In genomic region chr13:28858001-28858400, GRCm38 (mm10) we compare ENCODE assay signal across 27 mouse cellular contexts.
DNase-seq lines count a peak whose midpoint lies in the region; ATAC-seq and TF ChIP-seq lines count a peak whose summit lies in the region.
"Had no signal": no experiment of that assay in that cellular context is flagged by ENCODE, and none has a peak within 500 bp of the region (broad histone marks: within the 10 kb centered on the region; RNA-seq: fewer than 3 reads in every experiment).

No protein-coding gene starts in this region.

- H3K27me3 ChIP-seq in forebrain, postnatal 0 days (ENCODE audit: insufficient read depth, low read length) = no peaks in the 10 kb centered on the region
- H3K27me3 ChIP-seq in forebrain, embryonic 16.5 days (replicated peaks; ENCODE audit: control insufficient read depth, insufficient read depth, low read length) = no peaks in the 10 kb centered on the region
- no peaks in the 10 kb centered on the region for H3K27me3 ChIP-seq in intestine, embryonic 16.5 days (replicated peaks; ENCODE audit: control insufficient read depth, insufficient read depth, low read length)
- H3K27me3 ChIP-seq in embryonic facial prominence, embryonic 10.5 days (replicated peaks; ENCODE audit: low read depth, poor library complexity, severe bottlenecking) = no peaks in the 10 kb centered on the region
- H3K27me3 ChIP-seq in kidney, embryonic 16.5 days (ENCODE audit: insufficient read depth, low read length) = no peaks in the 10 kb centered on the region
- H3K27me3 ChIP-seq: heart, embryonic 13.5 days; hindbrain, embryonic 13.5 days; intestine, embryonic 15.5 days had no signal

- H3K9me3 ChIP-seq in forebrain, postnatal 0 days (ENCODE audit: low read length) = 0 out of 2 replicates have a peak, but pooled peaks cover 3% of the 10 kb centered on the region
- 0 out of 2 replicates have a peak, but pooled peaks cover 3% of the 10 kb centered on the region for H3K9me3 ChIP-seq in forebrain, embryonic 16.5 days (ENCODE audit: control insufficient read depth, low read length)
- no peaks in the 10 kb centered on the region for H3K9me3 ChIP-seq in intestine, embryonic 16.5 days (ENCODE audit: control insufficient read depth, low read length)
- H3K9me3 ChIP-seq in embryonic facial prominence, embryonic 10.5 days = peaks cover 6% of the 10 kb centered on the region; the same call in 1 of the 2 replicates
- H3K9me3 ChIP-seq in kidney, embryonic 16.5 days (ENCODE audit: low read length) = peaks cover 5% of the 10 kb centered on the region; the same call in 1 of the 2 replicates
- H3K9me3 ChIP-seq: heart, embryonic 10.5 days; hindbrain, embryonic 13.5 days; intestine, embryonic 15.5 days had no signal

- 89% methylated on average over 6 of the region's 6 CpGs for WGBS in forebrain, postnatal 0 days
- 95% methylated on average over 6 of the region's 6 CpGs for WGBS in forebrain, embryonic 16.5 days
- WGBS in intestine, embryonic 16.5 days = 64% methylated on average over 6 of the region's 6 CpGs
- WGBS in embryonic facial prominence, embryonic 10.5 days = 89% methylated on average over 6 of the region's 6 CpGs
- 86% methylated on average over 6 of the region's 6 CpGs for WGBS in kidney, embryonic 16.5 days

- DNase-seq in forebrain, postnatal 0 days = no peak
- peak; percentile 14 for DNase-seq in 416B (ENCODE audit: low read depth)
- DNase-seq in embryonic facial prominence, embryonic 10.5 days (ENCODE audit: low spot score) = no peak
- DNase-seq: adrenal gland, adult 2 months; adrenal gland, postnatal 14 days; cerebellum, adult 18-20 months; cerebellum, adult 9-10 months; cerebellum, postnatal 25 days; embryo, embryonic 11 days; gastrocnemius, adult 2 months; gastrocnemius, postnatal 14 days; heart, adult 2 months; heart, postnatal 14 days; kidney, adult 18-20 months had no signal

- peak overlapping the region; percentile 21; the same call in 1 of the 2 replicates for H3K27ac ChIP-seq in forebrain, postnatal 0 days (ENCODE audit: low read depth, low read length)
- H3K27ac ChIP-seq in forebrain, embryonic 16.5 days (ENCODE audit: low read length) = no peak overlapping the region
- no peak overlapping the region for H3K27ac ChIP-seq in intestine, embryonic 16.5 days (ENCODE audit: low read length)
- H3K27ac ChIP-seq in embryonic facial prominence, embryonic 10.5 days (replicated peaks) = no peak overlapping the region
- H3K27ac ChIP-seq in kidney, embryonic 16.5 days (ENCODE audit: low read length) = no peak overlapping the region
- H3K27ac ChIP-seq: forebrain, embryonic 10.5 days; gastrocnemius, adult 2 months; heart, adult 2 months; heart, embryonic 10.5 days; heart, embryonic 13.5 days; hindbrain, embryonic 10.5 days; hindbrain, embryonic 13.5 days; intestine, embryonic 15.5 days had no signal

- no peaks in the 10 kb centered on the region for H3K36me3 ChIP-seq in forebrain, postnatal 0 days (ENCODE audit: insufficient read depth)
- H3K36me3 ChIP-seq in forebrain, embryonic 16.5 days (ENCODE audit: control insufficient read depth, insufficient read depth) = no peaks in the 10 kb centered on the region; the same call in 1 of the 2 replicates
- no peaks in the 10 kb centered on the region for H3K36me3 ChIP-seq in intestine, embryonic 16.5 days (ENCODE audit: control insufficient read depth, insufficient read depth, low read length)
- H3K36me3 ChIP-seq in embryonic facial prominence, embryonic 10.5 days (replicated peaks) = peaks cover 26% of the 10 kb centered on the region
- H3K36me3 ChIP-seq in kidney, embryonic 16.5 days (ENCODE audit: insufficient read depth, low read length) = 0 out of 2 replicates have a peak, but pooled peaks cover 4% of the 10 kb centered on the region
- H3K36me3 ChIP-seq: heart, embryonic 10.5 days; hindbrain, embryonic 13.5 days; intestine, embryonic 15.5 days had no signal

- ATAC-seq in forebrain, postnatal 0 days = no peak
- ATAC-seq in forebrain, embryonic 16.5 days = no peak
- ATAC-seq in common myeloid progenitor, adult 5-6 weeks (replicated peaks; ENCODE audit: low read depth, poor library complexity, severe bottlenecking) = peak; percentile 82
- peak; percentile 45; the same call in 1 of the 2 replicates for ATAC-seq in megakaryocyte, adult 5-6 weeks (ENCODE audit: poor library complexity, severe bottlenecking)
- ATAC-seq in intestine, embryonic 16.5 days = no peak
- no peak for ATAC-seq in kidney, embryonic 16.5 days (ENCODE audit: low FRiP score, low TSS enrichment)
- ATAC-seq: CD4-positive, CD25-positive, alpha-beta regulatory T cell, adult 4 months; hindbrain, embryonic 16.5 days; intestine, embryonic 15.5 days had no signal

- no peak for TF ChIP-seq CTCF in forebrain, postnatal 0 days (IDR thresholded peaks at IDR 0.05; ENCODE audit: low read depth)

- peaks cover 6% of the 10 kb centered on the region; the same call in 1 of the 2 replicates for H3K4me1 ChIP-seq in forebrain, postnatal 0 days (ENCODE audit: insufficient read depth)
- peaks cover 29% of the 10 kb centered on the region for H3K4me1 ChIP-seq in forebrain, embryonic 16.5 days (replicated peaks; ENCODE audit: control insufficient read depth, insufficient read depth, low read length)
- no peaks in the 10 kb centered on the region for H3K4me1 ChIP-seq in intestine, embryonic 16.5 days (ENCODE audit: control insufficient read depth, insufficient read depth, low read length)
- H3K4me1 ChIP-seq in embryonic facial prominence, embryonic 10.5 days = peaks cover 28% of the 10 kb centered on the region
- no peaks in the 10 kb centered on the region for H3K4me1 ChIP-seq in kidney, embryonic 16.5 days (ENCODE audit: insufficient read depth, low read length)
- H3K4me1 ChIP-seq: intestine, embryonic 15.5 days had no signal

- no peak overlapping the region for H3K4me3 ChIP-seq in forebrain, postnatal 0 days (ENCODE audit: low read depth, low read length)
- H3K4me3 ChIP-seq in forebrain, embryonic 16.5 days (replicated peaks; ENCODE audit: low read length) = no peak overlapping the region
- H3K4me3 ChIP-seq in intestine, embryonic 16.5 days (ENCODE audit: low read length) = no peak overlapping the region
- H3K4me3 ChIP-seq in embryonic facial prominence, embryonic 10.5 days = no peak overlapping the region
- H3K4me3 ChIP-seq in kidney, embryonic 16.5 days (ENCODE audit: low read length) = no peak overlapping the region
- H3K4me3 ChIP-seq: forebrain, embryonic 10.5 days; gastrocnemius, adult 2 months; heart, adult 2 months; heart, embryonic 10.5 days; heart, embryonic 13.5 days; hindbrain, embryonic 10.5 days; hindbrain, embryonic 13.5 days; intestine, embryonic 15.5 days had no signal

- no peak overlapping the region for H3K4me2 ChIP-seq in forebrain, postnatal 0 days (ENCODE audit: low read depth)
- no peak overlapping the region for H3K4me2 ChIP-seq in forebrain, embryonic 16.5 days (ENCODE audit: low read length)
- no peak overlapping the region for H3K4me2 ChIP-seq in intestine, embryonic 16.5 days (ENCODE audit: low read depth, low read length)
- H3K4me2 ChIP-seq in kidney, embryonic 16.5 days (replicated peaks; ENCODE audit: low read depth, low read length) = no peak overlapping the region
- H3K4me2 ChIP-seq: heart, embryonic 13.5 days; hindbrain, embryonic 13.5 days; intestine, embryonic 15.5 days had no signal

- H3K9ac ChIP-seq in forebrain, postnatal 0 days = no peak overlapping the region
- no peak overlapping the region for H3K9ac ChIP-seq in forebrain, embryonic 16.5 days (replicated peaks; ENCODE audit: low read depth, low read length)
- no peak overlapping the region for H3K9ac ChIP-seq in intestine, embryonic 16.5 days (ENCODE audit: low read depth, low read length)
- H3K9ac ChIP-seq in kidney, embryonic 16.5 days (replicated peaks; ENCODE audit: low read length) = no peak overlapping the region
- H3K9ac ChIP-seq: heart, embryonic 13.5 days; hindbrain, embryonic 13.5 days; intestine, embryonic 15.5 days had no signal

Comparison
In these comparisons a context has a peak if more than half of its experiments do, and no peak if none do; other contexts are left out.
1. ATAC-seq: peak in common myeloid progenitor, adult 5-6 weeks (single experiment) and megakaryocyte, adult 5-6 weeks (single experiment); none in forebrain, postnatal 0 days (single experiment), forebrain, embryonic 16.5 days (single experiment), intestine, embryonic 16.5 days (single experiment) and kidney, embryonic 16.5 days (single experiment).